Mouse (Mus musculus) CH12.LX (cell line): ENCODE measurements around the gene Hoxb1. TPM values are rescaled to one million over a fixed set of nuclear protein-coding genes. Genes with fewer than 3 reads are reported as not detected.

Experiments
- DNase-seq: peaks from one replicate; pipeline ENCODE4 v3.0.0-alpha.2; 2013; ENCODE audit errors: extremely low read depth
- H3K27ac ChIP-seq: 2 replicates; pipeline ENCODE4 v1.5.1; 2012; ENCODE audit warnings: low read depth, mild to moderate bottlenecking, control low read depth, moderate library complexity; ENCODE audit not compliant: insufficient read depth
- H3K27me3 ChIP-seq: replicated peaks from 2 replicates; pipeline ENCODE3; 2012; ENCODE audit warnings: inconsistent platforms
- H3K36me3 ChIP-seq, 2 experiments: replicated peaks in 1 of 2; 2 replicates each; pipeline versions ENCODE3 to v1.6.1; 2012; ENCODE audit warnings: inconsistent platforms in 1 of 2, low read length in 1 of 2, mild to moderate bottlenecking in 1 of 2, mixed read lengths in 1 of 2, moderate library complexity in 1 of 2; ENCODE audit not compliant: control insufficient read depth in 1 of 2, insufficient read depth in 1 of 2
- H3K4me1 ChIP-seq, 2 experiments: 2 replicates each; pipeline ENCODE4 v1.6.1; 2012; ENCODE audit warnings: inconsistent platforms in 1 of 2, moderate library complexity in 1 of 2; ENCODE audit not compliant: insufficient read depth in 2 of 2, control insufficient read depth in 1 of 2
- H3K4me2 ChIP-seq: 2 replicates; pipeline ENCODE4 v1.6.1; 2012; ENCODE audit warnings: low read depth, mild to moderate bottlenecking, control low read depth; ENCODE audit not compliant: poor library complexity, insufficient read depth, severe bottlenecking
- H3K4me3 ChIP-seq, 3 experiments: fragments of 150-350 bp in 1 of 3; sonication (generic) in 1 of 3; replicated peaks in 1 of 3; 2 replicates each; pipeline versions ENCODE3 to v1.5.1; 2011 to 2012; ENCODE audit warnings: low read depth in 2 of 3, low read length in 2 of 3, mild to moderate bottlenecking in 2 of 3, moderate library complexity in 2 of 3, control low read depth in 1 of 3, improper control_type of control experiment in 1 of 3, inconsistent platforms in 1 of 3, mixed read lengths in 1 of 3; ENCODE audit not compliant: poor library complexity in 1 of 3
- H3K79me2 ChIP-seq: replicated peaks from 2 replicates; pipeline ENCODE4 v1.6.1; 2012; ENCODE audit warnings: mild to moderate bottlenecking, moderate library complexity; ENCODE audit not compliant: control insufficient read depth, poor library complexity, insufficient read depth, severe bottlenecking; ENCODE audit errors: extremely low read depth
- H3K9ac ChIP-seq: 2 replicates; pipeline ENCODE4 v1.6.1; 2012; ENCODE audit warnings: low read depth, mild to moderate bottlenecking, control low read depth, moderate library complexity; ENCODE audit not compliant: insufficient read depth
- H3K9me3 ChIP-seq: replicated peaks from 2 replicates; pipeline ENCODE3; 2012; ENCODE audit warnings: low read length, inconsistent platforms, mixed read lengths
- EP300 ChIP-seq: IDR thresholded peaks from 2 replicates; pipeline ENCODE4 v1.6.1; 2011; ENCODE audit warnings: low read length, improper control_type of control experiment
- KAT2A ChIP-seq: IDR thresholded peaks from 2 replicates; pipeline ENCODE4 v1.6.1; 2012; ENCODE audit warnings: low read length, improper control_type of control experiment, inconsistent platforms; ENCODE audit not compliant: insufficient replicate concordance
- MAX ChIP-seq: IDR thresholded peaks from 2 replicates; pipeline ENCODE4 v1.6.1; 2011; ENCODE audit warnings: low read length, improper control_type of control experiment
- USF1 ChIP-seq: IDR thresholded peaks from 2 replicates; pipeline ENCODE4 v1.6.1; 2014; ENCODE audit warnings: low read depth, mild to moderate bottlenecking, inconsistent platforms, low read length, improper control_type of control experiment
- ZC3H11A ChIP-seq: IDR thresholded peaks from 2 replicates; pipeline ENCODE4 v1.6.1; 2012; ENCODE audit warnings: low read depth, mild to moderate bottlenecking, inconsistent platforms, low read length, improper control_type of control experiment
- ZNF384 ChIP-seq: IDR thresholded peaks from 2 replicates; pipeline ENCODE4 v1.6.1; 2012; ENCODE audit warnings: low read depth, low read length, improper control_type of control experiment, inconsistent platforms
- dilution Hi-C: fragments of 300-500 bp; cut with MboI; formaldehyde crosslinking; loops from 2 replicates; pipeline ENCODE4 v1.14.3; 2020; ENCODE audit warnings: low sequenced_read_pairs; ENCODE audit not compliant: extremely low pct_unique_long_range_greater_than_20kb, extremely low pct_ligation_motif_present
- in situ Hi-C: fragments of 300-500 bp; cut with MboI; formaldehyde crosslinking; loops from 3 replicates; pipeline ENCODE4 v1.14.3; 2019; ENCODE audit warnings: low sequenced_read_pairs, low pct_ligation_motif_present, low pct_unique_long_range_greater_than_20kb, mixed read lengths
- polyA plus RNA-seq: library from polyadenylated mRNA; unstranded; fragments of >175 nt; gene quantifications from 2 replicates; pipeline ENCODE4 v1.2.1, GENCODE M21; 2012; ENCODE audit warnings: low read depth; ENCODE audit not compliant: insufficient read length
- total RNA-seq, 2 experiments: library from RNA; depleted of rRNA; stranded (reverse); fragments of 300-350 nt in 1 of 2; fragments of >200 nt in 1 of 2; gene quantifications; 2 replicates each; pipeline ENCODE4 v1.2.3; 2012 to 2014

Hoxb1 gene
- total and polyA plus RNA-seq, 3 experiments = not detected

DNA sequence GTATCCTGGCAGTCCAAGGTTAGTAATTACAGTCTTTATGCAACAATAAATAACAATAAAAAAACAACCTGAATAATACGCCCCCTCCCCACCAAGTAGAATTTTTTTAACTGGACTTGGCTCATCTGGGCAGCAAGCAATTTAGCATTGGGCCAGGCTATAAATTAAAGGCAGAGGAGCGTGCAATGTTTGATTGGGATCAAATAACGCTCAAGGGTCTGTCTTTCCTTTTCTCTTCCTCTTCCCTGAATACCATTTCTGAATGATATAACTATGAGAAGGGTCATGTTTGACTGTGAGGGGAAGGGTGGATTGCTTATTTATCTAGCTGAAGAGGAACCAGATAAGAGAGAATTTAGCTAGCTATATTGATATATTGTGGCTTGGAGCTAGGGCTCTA, 16.6 kb upstream of the Hoxb1 start:
- TF ChIP-seq EP300 = no peak
- dilution Hi-C loops (no loop called here), in situ Hi-C loops (no loop called here)
- DNase-seq = no peak
- H3K36me3 ChIP-seq = peaks cover 0 to 10% of the 10 kb centered on the region in 2 experiments
- H3K27me3 ChIP-seq = peaks cover 22% of the 10 kb centered on the region
- H3K4me2 ChIP-seq = no peak overlapping the region
- no peak overlapping the region for H3K4me3 ChIP-seq
- H3K9ac ChIP-seq = no peak overlapping the region
- H3K4me1 ChIP-seq = peaks cover 3 to 15% of the 10 kb centered on the region in 2 experiments; a peak in 2 of 4 replicates
- no peaks in the 10 kb centered on the region for H3K79me2 ChIP-seq
- no peak overlapping the region for H3K27ac ChIP-seq
- peaks cover 14% of the 10 kb centered on the region for H3K9me3 ChIP-seq

DNA sequence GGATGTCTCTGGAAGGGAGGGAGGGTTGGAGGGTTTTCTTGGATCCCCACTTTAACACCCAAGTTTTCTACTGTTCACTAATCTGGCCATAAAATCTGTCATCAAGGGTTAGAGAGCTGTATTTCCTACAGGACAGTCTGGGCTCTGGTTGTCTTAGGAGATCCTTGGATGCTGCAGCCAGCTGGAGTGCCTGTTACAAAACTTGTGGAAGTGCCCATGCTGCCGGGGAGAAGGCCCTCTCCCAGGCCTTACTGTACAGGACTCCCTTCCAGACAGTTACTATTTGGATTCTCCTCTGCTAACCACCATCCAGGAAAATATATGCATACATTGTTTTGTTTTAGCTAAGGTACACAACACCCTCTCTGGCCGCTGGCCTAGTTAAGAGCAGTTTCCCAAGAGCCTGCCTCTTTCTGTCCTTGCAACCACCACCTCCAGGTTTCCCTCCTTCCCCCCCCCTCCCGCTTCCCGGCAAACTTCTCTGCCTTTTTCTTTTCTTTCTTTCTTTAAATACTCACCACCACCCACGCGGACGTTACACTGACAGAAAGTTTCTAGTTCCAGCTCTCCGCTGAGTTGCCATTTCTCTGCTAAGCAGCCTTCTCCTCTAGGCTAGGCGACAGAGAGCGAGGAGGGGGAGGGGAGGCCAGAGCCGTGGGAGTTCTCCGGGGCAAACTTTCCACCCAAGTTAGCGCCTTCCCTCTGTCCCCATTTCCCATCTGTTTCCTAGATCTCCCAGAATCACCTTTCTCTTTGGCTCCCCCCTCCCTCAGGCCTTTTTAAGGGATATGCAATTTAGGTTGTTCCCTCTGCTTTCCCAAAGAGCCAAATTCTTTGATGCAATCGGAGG, 15.8 kb upstream of the Hoxb1 start:
- H3K79me2 ChIP-seq = no peaks in the 10 kb centered on the region
- no peak overlapping the region for H3K27ac ChIP-seq
- H3K27me3 ChIP-seq = peaks cover 28% of the 10 kb centered on the region
- no peak overlapping the region for H3K4me2 ChIP-seq
- H3K9me3 ChIP-seq = peaks cover 12% of the 10 kb centered on the region
- no peak overlapping the region for H3K4me3 ChIP-seq
- peaks cover 0 to 12% of the 10 kb centered on the region in 2 experiments; a peak in 2 of 4 replicates for H3K4me1 ChIP-seq
- in situ Hi-C loops = no loop called here
- no peak for DNase-seq
- H3K36me3 ChIP-seq = peaks cover 0 to 7% of the 10 kb centered on the region in 2 experiments
- TF ChIP-seq MAX = no peak
- TF ChIP-seq USF1 = no peak
- TF ChIP-seq ZC3H11A = no peak
- H3K9ac ChIP-seq = no peak overlapping the region
- dilution Hi-C loops = no loop called here

DNA sequence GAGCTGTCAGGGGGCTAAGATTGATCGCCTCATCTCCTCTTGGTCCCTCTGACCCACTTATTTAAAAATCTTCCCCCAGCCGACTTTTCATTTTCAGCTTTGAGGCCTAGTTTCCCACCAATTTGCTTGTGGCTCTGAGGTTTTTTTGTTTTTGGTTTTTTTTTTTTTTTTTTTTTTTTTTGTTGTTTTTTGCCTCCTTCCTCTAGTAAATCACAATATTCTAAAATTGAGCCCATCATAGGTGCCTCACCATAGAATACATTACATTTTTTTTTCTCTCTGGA, 15.3 kb upstream of the Hoxb1 start, which contains the start of gene Hoxb2:
TSS of gene Hoxb2 (plus strand) at position 185 of the 284 bp plus-strand sequence.
- Histone ChIP-seq H3K36me3 (peaks cover 0 to 7% of the 10 kb centered on the region in 2 experiments), H3K9ac (no peak within 1 kb of the TSS), H3K27me3 (peaks cover 32% of the 10 kb centered on the region), H3K79me2 (no peaks in the 10 kb centered on the region), H3K4me3 (no peak within 1 kb of the TSS), H3K4me1 (peaks cover 0 to 12% of the 10 kb centered on the region in 2 experiments; a peak in 2 of 4 replicates), H3K4me2 (no peak within 1 kb of the TSS), H3K9me3 (peaks cover 12% of the 10 kb centered on the region), H3K27ac (no peak within 1 kb of the TSS)
- dilution Hi-C loops = no loop called here
- peak; percentile 85 for TF ChIP-seq ZNF384
- TF ChIP-seq KAT2A = no peak
- in situ Hi-C loops = no loop called here
- DNase-seq = no peak
